Mouse (Mus musculus): ENCODE results near the gene Tmem132a. TPM values are rescaled to one million over a fixed set of nuclear protein-coding genes. Genes with fewer than 3 reads are reported as not detected.

Gene Tmem132a
- 176 and 195 TPM in 2 replicates for polyA plus RNA-seq (2015; fragmentation: Nextera tagmentation; extraction: Ambion mirVana)

GRCm38 (mm10) chr19:10869886-10870527, at the start of gene Tmem132a:
TSS of gene Tmem132a (minus strand) at chr19:10869940.
- Histone ChIP-seq H3K9ac (replicated peaks; ENCODE audit: low read depth, low read length) (peak within 1 kb of the TSS; percentile 98), H3K36me3 (ENCODE audit: control insufficient read depth, insufficient read depth) (peaks cover 31% of the 10 kb centered on the region), H3K9me3 (ENCODE audit: control insufficient read depth, low read length) (no peaks in the 10 kb centered on the region), H3K4me1 (replicated peaks; ENCODE audit: control insufficient read depth, insufficient read depth, low read length) (peaks cover 27% of the 10 kb centered on the region), H3K4me3 (replicated peaks; ENCODE audit: low read length) (peak within 1 kb of the TSS; percentile 89), H3K27ac (ENCODE audit: low read length) (peak within 1 kb of the TSS; percentile 93), H3K27me3 (replicated peaks; ENCODE audit: control insufficient read depth, insufficient read depth, low read length) (no peaks in the 10 kb centered on the region), H3K4me2 (ENCODE audit: low read length) (peak within 1 kb of the TSS; percentile 90)
- under 1% methylated on average over 8 of the region's 8 CpGs for WGBS
- ATAC-seq = peak; percentile 39

GRCm38 (mm10) chr19:10918321-10918991, 48.7 kb upstream of the Tmem132a start:
- peak; percentile 63 for ATAC-seq
- H3K9me3 ChIP-seq (ENCODE audit: control insufficient read depth, low read length) = no peaks in the 10 kb centered on the region
- no peak overlapping the region for H3K4me3 ChIP-seq (replicated peaks; ENCODE audit: low read length)
- no peaks in the 10 kb centered on the region for H3K4me1 ChIP-seq (replicated peaks; ENCODE audit: control insufficient read depth, insufficient read depth, low read length)
- no peak overlapping the region for H3K9ac ChIP-seq (replicated peaks; ENCODE audit: low read depth, low read length)
- no peak overlapping the region for H3K27ac ChIP-seq (ENCODE audit: low read length)
- H3K36me3 ChIP-seq (ENCODE audit: control insufficient read depth, insufficient read depth) = no peaks in the 10 kb centered on the region
- no peak overlapping the region for H3K4me2 ChIP-seq (ENCODE audit: low read length)
- H3K27me3 ChIP-seq (replicated peaks; ENCODE audit: control insufficient read depth, insufficient read depth, low read length) = no peaks in the 10 kb centered on the region
- WGBS = 90% methylated on average over 10 of the region's 10 CpGs

- Histone ChIP-seq H3K4me2 (ENCODE audit: low read length) (no peak overlapping the region), H3K27ac (ENCODE audit: low read length) (no peak overlapping the region), H3K9ac (replicated peaks; ENCODE audit: low read depth, low read length) (no peak overlapping the region), H3K27me3 (replicated peaks; ENCODE audit: control insufficient read depth, insufficient read depth, low read length) (no peaks in the 10 kb centered on the region), H3K36me3 (ENCODE audit: control insufficient read depth, insufficient read depth) (no peaks in the 10 kb centered on the region), H3K4me3 (replicated peaks; ENCODE audit: low read length) (no peak overlapping the region), H3K9me3 (ENCODE audit: control insufficient read depth, low read length) (no peaks in the 10 kb centered on the region), H3K4me1 (replicated peaks; ENCODE audit: control insufficient read depth, insufficient read depth, low read length) (no peaks in the 10 kb centered on the region)
- WGBS = 65% methylated on average over 5 of the region's 5 CpGs
- ATAC-seq = no peak
Measured at GRCm38 (mm10) chr19:10916506-10916905, 46.8 kb upstream of the Tmem132a start.

GRCm38 (mm10) chr19:10914870-10915269, 45.1 kb upstream of the Tmem132a start:
- Histone ChIP-seq H3K4me3 (replicated peaks; ENCODE audit: low read length) (no peak overlapping the region), H3K4me2 (ENCODE audit: low read length) (no peak overlapping the region), H3K9me3 (ENCODE audit: control insufficient read depth, low read length) (no peaks in the 10 kb centered on the region), H3K9ac (replicated peaks; ENCODE audit: low read depth, low read length) (no peak overlapping the region), H3K4me1 (replicated peaks; ENCODE audit: control insufficient read depth, insufficient read depth, low read length) (no peaks in the 10 kb centered on the region), H3K27me3 (replicated peaks; ENCODE audit: control insufficient read depth, insufficient read depth, low read length) (no peaks in the 10 kb centered on the region), H3K27ac (ENCODE audit: low read length) (no peak overlapping the region), H3K36me3 (ENCODE audit: control insufficient read depth, insufficient read depth) (no peaks in the 10 kb centered on the region)
- no peak for ATAC-seq
- WGBS = 77% methylated on average over 2 of the region's 2 CpGs

GRCm38 (mm10) chr19:10914291-10914690, 44.6 kb upstream of the Tmem132a start:
- 78% methylated on average over 7 of the region's 7 CpGs for WGBS
- Histone ChIP-seq H3K36me3 (ENCODE audit: control insufficient read depth, insufficient read depth) (no peaks in the 10 kb centered on the region), H3K9me3 (ENCODE audit: control insufficient read depth, low read length) (no peaks in the 10 kb centered on the region), H3K4me2 (ENCODE audit: low read length) (no peak overlapping the region), H3K27me3 (replicated peaks; ENCODE audit: control insufficient read depth, insufficient read depth, low read length) (no peaks in the 10 kb centered on the region), H3K4me3 (replicated peaks; ENCODE audit: low read length) (no peak overlapping the region), H3K4me1 (replicated peaks; ENCODE audit: control insufficient read depth, insufficient read depth, low read length) (no peaks in the 10 kb centered on the region), H3K27ac (ENCODE audit: low read length) (no peak overlapping the region), H3K9ac (replicated peaks; ENCODE audit: low read depth, low read length) (no peak overlapping the region)
- ATAC-seq = no peak

DNA sequence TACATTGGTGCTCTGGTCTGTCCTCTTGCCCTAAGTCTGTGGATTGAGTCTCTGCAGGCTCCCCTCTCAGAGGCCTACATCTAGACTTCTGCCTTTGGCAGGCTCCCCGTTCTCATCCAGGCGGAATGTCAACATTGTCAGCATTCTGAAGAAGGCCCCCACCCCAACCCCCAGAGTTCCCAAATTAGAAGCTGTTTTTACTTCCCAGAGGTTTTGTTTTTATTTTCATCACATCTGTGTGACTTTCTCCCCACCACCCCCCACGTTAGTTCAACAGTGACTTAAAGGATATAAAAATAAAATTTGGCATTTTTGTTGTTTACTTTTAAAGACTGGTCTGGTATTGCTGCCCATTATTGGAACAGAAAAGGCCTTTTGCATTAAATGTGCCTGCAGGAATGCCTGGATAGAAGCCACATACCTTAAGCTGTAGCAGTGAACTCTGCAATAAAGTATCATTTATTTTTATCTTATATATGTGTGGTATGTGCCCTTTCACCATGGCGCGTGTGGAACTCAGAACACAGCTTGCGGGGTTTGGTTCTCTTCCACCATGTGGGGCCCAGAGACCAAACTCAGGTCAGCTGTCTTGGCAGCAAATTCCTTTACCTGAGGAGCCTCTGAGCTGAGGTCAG, 39.5 kb upstream of the Tmem132a start:
- Histone ChIP-seq H3K4me1 (replicated peaks; ENCODE audit: control insufficient read depth, insufficient read depth, low read length) (no peaks in the 10 kb centered on the region), H3K9ac (replicated peaks; ENCODE audit: low read depth, low read length) (no peak overlapping the region), H3K27ac (ENCODE audit: low read length) (no peak overlapping the region), H3K36me3 (ENCODE audit: control insufficient read depth, insufficient read depth) (peaks cover 14% of the 10 kb centered on the region), H3K4me2 (ENCODE audit: low read length) (no peak overlapping the region), H3K4me3 (replicated peaks; ENCODE audit: low read length) (no peak overlapping the region), H3K27me3 (replicated peaks; ENCODE audit: control insufficient read depth, insufficient read depth, low read length) (no peaks in the 10 kb centered on the region), H3K9me3 (ENCODE audit: control insufficient read depth, low read length) (no peaks in the 10 kb centered on the region)
- no peak for ATAC-seq
- WGBS = 89% methylated on average over 6 of the region's 6 CpGs

DNA sequence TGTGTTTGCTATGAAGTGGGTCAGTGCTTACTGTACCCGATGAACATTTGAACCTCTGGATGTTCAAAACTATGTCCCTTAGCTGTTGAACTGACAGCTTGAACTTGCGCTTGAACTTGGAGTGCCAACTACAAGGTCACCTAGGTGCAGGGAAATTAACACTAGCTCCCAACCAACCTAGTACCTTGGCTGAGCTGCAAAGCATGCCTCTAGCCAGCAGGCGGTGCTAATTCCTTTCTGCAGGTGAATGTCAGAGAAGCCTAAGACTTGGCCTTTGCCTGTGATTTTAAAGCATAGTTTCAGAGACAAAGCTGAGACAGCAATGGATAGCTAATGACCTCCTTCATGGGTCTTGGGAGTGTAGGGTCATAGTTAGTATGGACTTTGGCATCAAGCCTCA, 38.2 kb upstream of the Tmem132a start:
- peak; percentile 30 for ATAC-seq
- Histone ChIP-seq H3K4me3 (replicated peaks; ENCODE audit: low read length) (no peak overlapping the region), H3K9ac (replicated peaks; ENCODE audit: low read depth, low read length) (no peak overlapping the region), H3K4me1 (replicated peaks; ENCODE audit: control insufficient read depth, insufficient read depth, low read length) (no peaks in the 10 kb centered on the region), H3K27ac (ENCODE audit: low read length) (no peak overlapping the region), H3K4me2 (ENCODE audit: low read length) (no peak overlapping the region), H3K27me3 (replicated peaks; ENCODE audit: control insufficient read depth, insufficient read depth, low read length) (no peaks in the 10 kb centered on the region), H3K9me3 (ENCODE audit: control insufficient read depth, low read length) (no peaks in the 10 kb centered on the region), H3K36me3 (ENCODE audit: control insufficient read depth, insufficient read depth) (peaks cover 25% of the 10 kb centered on the region)
- WGBS = 64% methylated on average over 3 of the region's 3 CpGs

DNA sequence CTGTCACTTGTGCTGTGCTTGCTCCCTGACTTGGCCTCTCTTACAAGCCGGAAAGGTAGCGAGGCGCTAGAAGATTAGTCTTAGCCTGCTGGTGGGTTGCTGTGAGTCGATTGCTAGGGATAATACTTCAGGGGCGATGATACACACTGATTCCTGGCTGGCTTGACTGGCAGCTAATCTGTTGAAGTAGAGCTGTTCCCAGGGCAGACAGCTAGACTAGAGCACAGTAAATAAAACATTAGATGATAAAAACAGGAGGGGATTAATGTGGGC, 35.9 kb upstream of the Tmem132a start:
- no peak for ATAC-seq
- Histone ChIP-seq H3K4me1 (replicated peaks; ENCODE audit: control insufficient read depth, insufficient read depth, low read length) (no peaks in the 10 kb centered on the region), H3K36me3 (ENCODE audit: control insufficient read depth, insufficient read depth) (peaks cover 41% of the 10 kb centered on the region), H3K9ac (replicated peaks; ENCODE audit: low read depth, low read length) (no peak overlapping the region), H3K9me3 (ENCODE audit: control insufficient read depth, low read length) (no peaks in the 10 kb centered on the region), H3K4me3 (replicated peaks; ENCODE audit: low read length) (no peak overlapping the region), H3K27me3 (replicated peaks; ENCODE audit: control insufficient read depth, insufficient read depth, low read length) (no peaks in the 10 kb centered on the region), H3K4me2 (ENCODE audit: low read length) (no peak overlapping the region), H3K27ac (ENCODE audit: low read length) (no peak overlapping the region)
- WGBS = 90% methylated on average over 5 of the region's 5 CpGs

DNA sequence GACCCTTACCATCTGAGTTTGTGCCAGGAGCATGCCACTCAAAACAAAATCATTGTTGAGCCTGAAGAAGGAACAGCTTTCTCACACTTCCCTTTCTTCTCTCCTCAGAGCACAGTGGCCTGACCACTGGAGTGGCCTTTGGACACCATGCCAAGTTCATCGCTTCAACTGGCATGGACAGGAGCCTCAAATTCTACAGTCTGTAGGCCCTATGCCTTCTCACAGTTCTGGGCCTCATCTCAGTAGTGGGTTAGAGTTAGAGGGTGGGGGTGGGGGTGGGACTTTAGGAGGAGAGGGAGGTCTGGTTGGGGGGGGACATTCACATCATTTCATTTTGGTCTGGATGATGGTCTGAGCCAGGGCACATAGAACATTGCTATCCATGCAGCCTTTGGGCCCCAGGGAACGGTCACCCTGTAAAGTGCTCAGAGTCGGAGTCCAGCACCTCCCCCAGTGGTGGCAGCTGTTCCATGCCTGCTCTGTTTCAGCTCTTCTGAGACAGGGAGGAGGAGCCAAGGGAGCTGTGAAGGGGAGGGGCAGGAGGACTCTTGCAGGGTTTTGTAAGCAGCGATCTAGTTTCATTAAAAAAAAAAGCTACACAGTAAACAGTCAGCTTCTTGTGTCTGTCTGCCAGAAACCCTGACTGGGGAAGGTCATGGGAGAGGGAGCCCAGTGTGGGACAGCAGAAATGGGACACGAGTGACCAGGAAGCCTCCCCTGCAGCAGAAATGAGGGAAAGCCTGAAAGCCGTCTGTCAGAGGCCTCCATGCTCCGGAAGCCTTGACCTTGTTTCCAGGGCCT, 35.4 kb upstream of the Tmem132a start:
- no peaks in the 10 kb centered on the region for H3K9me3 ChIP-seq (ENCODE audit: control insufficient read depth, low read length)
- no peak overlapping the region for H3K9ac ChIP-seq (replicated peaks; ENCODE audit: low read depth, low read length)
- ATAC-seq = no peak
- no peaks in the 10 kb centered on the region for H3K27me3 ChIP-seq (replicated peaks; ENCODE audit: control insufficient read depth, insufficient read depth, low read length)
- peaks cover 46% of the 10 kb centered on the region for H3K36me3 ChIP-seq (ENCODE audit: control insufficient read depth, insufficient read depth)
- no peaks in the 10 kb centered on the region for H3K4me1 ChIP-seq (replicated peaks; ENCODE audit: control insufficient read depth, insufficient read depth, low read length)
- H3K4me3 ChIP-seq (replicated peaks; ENCODE audit: low read length) = no peak overlapping the region
- no peak overlapping the region for H3K4me2 ChIP-seq (ENCODE audit: low read length)
- 68% methylated on average over 7 of the region's 7 CpGs for WGBS
- H3K27ac ChIP-seq (ENCODE audit: low read length) = no peak overlapping the region

Data from forebrain, embryonic 16.5 days (tissue).